Mouse (Mus musculus) erythroblast, embryonic 14.5 days (primary cell): ENCODE results near the gene Hmmr. TPM values are rescaled to one million over a fixed set of nuclear protein-coding genes. Genes with fewer than 3 reads are reported as not detected.
"Not testable (repeated sequence)": the region's sequence is repeated elsewhere in the genome, so short reads cannot be mapped to it uniquely, and the experiment has no call there.

Experiments
- H3K27me3 ChIP-seq: 2 replicates; pipeline ENCODE4 v1.6.1; 2012; ENCODE audit warnings: inconsistent platforms; ENCODE audit not compliant: control insufficient read depth
- H3K36me3 ChIP-seq: 2 replicates; pipeline ENCODE4 v1.6.1; 2012; ENCODE audit warnings: mild to moderate bottlenecking, inconsistent platforms; ENCODE audit not compliant: control insufficient read depth
- H3K4me1 ChIP-seq: 2 replicates; pipeline ENCODE4 v1.6.1; 2012; ENCODE audit warnings: inconsistent platforms; ENCODE audit not compliant: control insufficient read depth
- H3K4me3 ChIP-seq: replicated peaks from 2 replicates; pipeline ENCODE3; 2012; ENCODE audit warnings: moderate library complexity, mild to moderate bottlenecking, inconsistent platforms
- H3K9me3 ChIP-seq: 2 replicates; pipeline ENCODE4 v1.6.1; 2012; ENCODE audit warnings: low read length, inconsistent platforms, mixed read lengths; ENCODE audit not compliant: control insufficient read depth
- GATA1 ChIP-seq: IDR thresholded peaks from 2 replicates; pipeline ENCODE4 v1.6.1; 2012; ENCODE audit warnings: low read length, inconsistent platforms, mixed read lengths
- TAL1 ChIP-seq: IDR thresholded peaks from 3 replicates; pipeline ENCODE4 v1.6.1; 2012; ENCODE audit warnings: low read length, inconsistent platforms, mixed read lengths
- polyA plus RNA-seq: library from polyadenylated mRNA; stranded (reverse); fragments of >175 nt; gene quantifications from 2 replicates; pipeline ENCODE4 v1.2.3, GENCODE M21; 2012

Hmmr gene
- polyA plus RNA-seq, 1 experiment = 2.1 TPM

- no peak for TF ChIP-seq TAL1
- Histone ChIP-seq H3K27me3 (no peaks in the 10 kb centered on the region), H3K4me3 (no peak overlapping the region), H3K9me3 (no peaks in the 10 kb centered on the region), H3K36me3 (peaks cover 100% of the 10 kb centered on the region), H3K4me1 (no peaks in the 10 kb centered on the region)
Observed at GRCm38 (mm10) chr11:40713858-40714257, 19.4 kb downstream of the Hmmr start.

- not testable (repeated sequence) for H3K4me1 ChIP-seq
Observed at GRCm38 (mm10) chr11:40709899-40710298, 23.3 kb downstream of the Hmmr start.

GRCm38 (mm10) chr11:40695103-40695502 lies 38.1 kb downstream of the Hmmr start, which contains the start of gene Mat2b:
Gene Mat2b, minus strand, starts transcription at chr11:40695203.
- H3K27me3 ChIP-seq = no peaks in the 10 kb centered on the region
- H3K36me3 ChIP-seq = peaks cover 12% of the 10 kb centered on the region
- TF ChIP-seq GATA1 (no peak), TAL1 (no peak)
- peaks cover 6% of the 10 kb centered on the region for H3K9me3 ChIP-seq
- H3K4me1 ChIP-seq = peaks cover 41% of the 10 kb centered on the region
- peak within 1 kb of the TSS; percentile 97 for H3K4me3 ChIP-seq

More at GRCm38 (mm10) chr11:40709899-40710298, 23.3 kb downstream of the Hmmr start:
- H3K27me3 ChIP-seq, H3K4me3 ChIP-seq, H3K9me3 ChIP-seq: not testable (repeated sequence)
- peaks cover 100% of the 10 kb centered on the region for H3K36me3 ChIP-seq

GRCm38 (mm10) chr11:40694311-40695087 lies 38.7 kb downstream of the Hmmr start:
- TF ChIP-seq TAL1 (no peak), GATA1 (no peak)
- peaks cover 9% of the 10 kb centered on the region for H3K36me3 ChIP-seq
- H3K4me3 ChIP-seq = peak overlapping the region; percentile 97
- H3K9me3 ChIP-seq = peaks cover under 1% of the 10 kb centered on the region; the same call in 1 of the 2 replicates
- H3K27me3 ChIP-seq = no peaks in the 10 kb centered on the region
- H3K4me1 ChIP-seq = peaks cover 43% of the 10 kb centered on the region

- Histone ChIP-seq H3K36me3 (peaks cover 10% of the 10 kb centered on the region), H3K4me1 (peaks cover 43% of the 10 kb centered on the region), H3K4me3 (peak overlapping the region; percentile 97), H3K9me3 (no peaks in the 10 kb centered on the region), H3K27me3 (no peaks in the 10 kb centered on the region)
- TF ChIP-seq TAL1 = no peak
- TF ChIP-seq GATA1 = peak; percentile 37; the same call in 1 of the 2 replicates
Observed at GRCm38 (mm10) chr11:40693366-40693951, 39.8 kb downstream of the Hmmr start.

- Histone ChIP-seq H3K4me1 (peaks cover 43% of the 10 kb centered on the region), H3K4me3 (peak overlapping the region; percentile 97), H3K27me3 (no peaks in the 10 kb centered on the region), H3K36me3 (peaks cover 15% of the 10 kb centered on the region), H3K9me3 (no peaks in the 10 kb centered on the region)
- no peak for TF ChIP-seq GATA1
Observed at GRCm38 (mm10) chr11:40692511-40693365, 40.5 kb downstream of the Hmmr start.

GRCm38 (mm10) chr11:40692101-40692509 lies 41.1 kb downstream of the Hmmr start:
- peaks cover 43% of the 10 kb centered on the region for H3K4me1 ChIP-seq
- H3K36me3 ChIP-seq = peaks cover 21% of the 10 kb centered on the region
- no peak for TF ChIP-seq TAL1
- no peak for TF ChIP-seq GATA1
- H3K9me3 ChIP-seq = no peaks in the 10 kb centered on the region
- H3K4me3 ChIP-seq = peak overlapping the region; percentile 97
- no peaks in the 10 kb centered on the region for H3K27me3 ChIP-seq

- Histone ChIP-seq H3K36me3 (peaks cover 36% of the 10 kb centered on the region), H3K4me1 (peaks cover 43% of the 10 kb centered on the region), H3K9me3 (no peaks in the 10 kb centered on the region), H3K27me3 (no peaks in the 10 kb centered on the region), H3K4me3 (peak overlapping the region; percentile 97)
- no peak for TF ChIP-seq TAL1
Observed at GRCm38 (mm10) chr11:40690444-40691127, 42.6 kb downstream of the Hmmr start.
